Mouse (Mus musculus) A20 (cell line): ENCODE data around the gene Rprd1b.
A peak's percentile ranks its signal among the peaks of the same experiment; 100 is the strongest.
"Not testable (repeated sequence)": the region's sequence is repeated elsewhere in the genome, so short reads cannot be mapped to it uniquely, and the experiment has no call there.

Experiments used
- DNase-seq: peaks from one replicate; pipeline ENCODE4 v3.0.0-alpha.2; 2011; ENCODE audit warnings: low read depth, low spot score

The Rprd1b gene

DNA sequence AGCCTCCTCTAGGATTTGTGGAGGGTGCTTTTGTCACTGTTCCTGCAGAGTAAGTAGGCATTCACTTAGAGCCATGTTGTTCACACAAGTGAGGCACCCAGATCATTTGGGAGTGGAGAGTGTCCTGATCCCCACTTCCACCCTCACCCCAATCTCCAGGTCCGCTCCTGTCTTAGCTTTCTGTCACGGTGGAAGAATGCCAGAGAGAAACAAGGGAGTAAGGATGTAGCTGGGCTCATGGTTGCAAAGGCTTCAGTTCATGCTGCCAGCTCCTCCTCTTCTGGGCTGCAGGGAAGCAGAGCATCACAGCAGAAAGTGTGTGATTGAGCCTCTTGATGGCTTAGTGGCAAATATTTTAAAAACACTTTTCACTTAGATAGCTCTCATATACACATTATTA is 12.1 kb downstream of the Rprd1b start:
- no peak for DNase-seq

DNA sequence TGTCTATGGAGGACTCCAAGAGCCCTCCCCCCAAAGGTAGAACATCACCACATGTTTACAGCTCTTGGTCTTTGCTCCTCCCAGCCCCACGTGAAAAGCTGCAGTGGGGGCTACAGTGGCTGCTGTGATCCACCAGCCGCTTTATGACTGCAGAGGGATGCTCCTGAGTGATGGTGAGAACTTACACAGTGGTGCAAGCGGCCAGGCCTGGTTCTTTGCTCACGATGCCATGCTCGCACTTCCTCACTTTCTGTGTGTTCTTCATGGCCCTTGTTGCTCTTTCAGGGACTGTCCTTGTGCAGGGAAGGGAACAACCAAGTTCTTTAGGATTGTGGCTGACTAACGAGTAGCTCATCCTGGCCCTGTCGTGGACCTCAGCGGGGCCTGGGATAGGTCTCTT is 15.2 kb downstream of the Rprd1b start:
- no peak for DNase-seq

GRCm38 (mm10) chr2:158046186-158046585 is 17.9 kb downstream of the Rprd1b start:
- DNase-seq = no peak

GRCm38 (mm10) chr2:158047903-158048302 is 19.6 kb downstream of the Rprd1b start:
- peak; percentile 66 for DNase-seq

DNA sequence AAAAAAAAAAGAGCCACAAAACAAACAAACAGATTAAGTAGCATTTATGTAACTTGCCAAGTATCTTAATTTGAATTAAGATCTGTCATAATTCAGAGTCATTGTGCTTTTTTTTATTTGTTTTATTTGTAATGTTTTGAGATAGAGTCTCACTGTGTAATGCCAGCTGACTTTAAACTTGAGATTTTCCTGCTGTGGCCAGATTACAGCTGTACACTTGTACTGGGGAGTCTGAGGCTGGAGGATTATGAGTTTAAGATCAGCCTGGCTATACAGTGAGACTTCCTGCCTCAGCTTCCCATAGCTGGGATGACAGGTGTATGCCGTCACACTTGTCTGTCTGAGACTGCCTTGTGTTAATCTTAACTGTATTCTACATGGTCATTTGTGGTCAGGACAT is 20.4 kb downstream of the Rprd1b start:
- DNase-seq = no peak

GRCm38 (mm10) chr2:158050116-158050515 is 21.8 kb downstream of the Rprd1b start:
- DNase-seq = no peak

- DNase-seq = no peak
Measured at GRCm38 (mm10) chr2:158054596-158054995, 26.3 kb downstream of the Rprd1b start.

DNA sequence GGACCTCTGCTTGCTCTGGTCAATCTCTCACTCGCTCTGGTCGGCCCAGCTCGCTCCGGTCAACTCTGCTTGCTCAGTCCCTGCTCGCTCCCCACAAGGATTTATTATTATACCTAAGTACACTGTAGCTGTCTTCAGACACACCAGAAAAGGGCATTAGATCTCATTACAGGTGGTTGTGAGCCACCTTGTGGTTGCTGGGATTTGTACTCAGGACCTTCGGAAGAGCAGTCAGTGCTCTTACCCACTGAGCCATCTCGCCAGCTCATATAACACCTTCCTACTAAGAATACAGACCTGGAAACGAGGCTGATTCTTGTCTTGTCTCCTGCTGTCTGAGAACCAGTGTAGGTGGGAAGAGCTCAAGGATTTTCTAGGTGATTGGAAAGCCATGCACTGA is 27.1 kb downstream of the Rprd1b start:
- not testable (repeated sequence) for DNase-seq

DNA sequence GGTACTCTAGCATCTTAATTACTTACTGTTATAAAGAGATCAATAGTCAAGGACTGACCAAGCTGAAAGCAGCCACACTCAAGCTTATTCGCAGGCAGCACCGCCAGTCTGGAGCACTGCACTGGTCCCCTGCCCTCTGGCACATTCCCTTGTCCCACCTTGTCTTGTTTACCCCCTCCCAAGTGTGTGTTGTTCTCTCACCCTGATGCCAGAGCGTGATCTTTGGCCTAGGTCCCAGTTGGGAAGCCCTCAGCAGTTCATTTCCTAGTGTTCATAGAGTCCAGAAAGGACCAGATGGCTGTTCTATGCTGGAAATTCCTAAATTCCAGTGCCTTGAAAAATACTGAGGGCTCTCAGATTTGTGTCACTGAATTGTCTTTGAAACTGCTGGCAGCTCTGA is 28.7 kb downstream of the Rprd1b start:
- no peak for DNase-seq

- no peak for DNase-seq
Measured at GRCm38 (mm10) chr2:158058534-158058933, 30.2 kb downstream of the Rprd1b start.

GRCm38 (mm10) chr2:158059666-158060105 is 31.4 kb downstream of the Rprd1b start:
- no peak for DNase-seq

- DNase-seq = no peak
Measured at GRCm38 (mm10) chr2:158063036-158063435, 34.7 kb downstream of the Rprd1b start.

DNA sequence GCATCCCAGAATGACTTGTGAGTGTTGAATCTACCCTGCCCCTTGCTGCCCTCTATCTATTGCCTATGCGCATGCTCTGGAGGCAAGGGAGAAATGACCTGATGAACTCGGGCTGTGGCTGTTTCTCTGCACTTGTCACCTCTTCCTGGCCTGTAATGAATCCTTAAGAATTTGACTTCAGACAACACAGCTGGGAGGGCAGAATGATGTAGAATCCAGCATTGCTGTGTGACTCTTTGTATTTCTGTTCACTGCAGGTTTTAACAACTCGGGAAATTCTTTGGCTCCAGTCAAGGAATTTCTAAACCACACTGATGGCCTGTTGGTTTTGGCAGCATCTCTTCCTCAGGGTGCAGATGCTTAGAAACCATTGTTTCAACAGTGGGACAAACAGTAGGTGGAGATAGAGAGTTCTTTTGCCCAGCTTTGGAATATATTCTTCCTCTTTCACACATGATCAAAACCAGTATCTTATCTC is 36.3 kb downstream of the Rprd1b start:
- DNase-seq = no peak

DNA sequence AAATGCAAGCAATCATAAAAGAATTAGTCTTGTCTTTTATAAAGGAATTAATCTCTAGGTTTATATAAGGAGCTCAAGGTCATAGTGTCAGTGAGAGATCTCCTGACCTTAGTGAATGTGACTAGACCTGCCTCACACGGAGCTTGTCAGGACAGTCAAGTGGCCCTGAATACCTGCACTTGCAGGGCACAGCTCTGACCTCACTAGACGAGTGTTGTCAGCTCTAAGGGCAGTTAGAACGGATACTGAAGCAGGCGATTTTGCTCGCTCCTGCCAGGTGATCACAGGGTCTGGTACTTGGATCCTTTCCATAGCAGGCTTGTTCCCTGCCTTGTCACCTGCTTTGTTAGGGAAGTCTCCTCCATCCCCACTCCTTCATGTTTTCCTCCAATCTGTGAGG is 36.8 kb downstream of the Rprd1b start:
- DNase-seq = no peak

- peak; percentile 62 for DNase-seq
Measured at GRCm38 (mm10) chr2:158066456-158066855, 38.2 kb downstream of the Rprd1b start.

- DNase-seq = no peak
Measured at GRCm38 (mm10) chr2:158067260-158067824, 39.0 kb downstream of the Rprd1b start.

GRCm38 (mm10) chr2:158068444-158068971 is 40.2 kb downstream of the Rprd1b start:
- no peak for DNase-seq

DNA sequence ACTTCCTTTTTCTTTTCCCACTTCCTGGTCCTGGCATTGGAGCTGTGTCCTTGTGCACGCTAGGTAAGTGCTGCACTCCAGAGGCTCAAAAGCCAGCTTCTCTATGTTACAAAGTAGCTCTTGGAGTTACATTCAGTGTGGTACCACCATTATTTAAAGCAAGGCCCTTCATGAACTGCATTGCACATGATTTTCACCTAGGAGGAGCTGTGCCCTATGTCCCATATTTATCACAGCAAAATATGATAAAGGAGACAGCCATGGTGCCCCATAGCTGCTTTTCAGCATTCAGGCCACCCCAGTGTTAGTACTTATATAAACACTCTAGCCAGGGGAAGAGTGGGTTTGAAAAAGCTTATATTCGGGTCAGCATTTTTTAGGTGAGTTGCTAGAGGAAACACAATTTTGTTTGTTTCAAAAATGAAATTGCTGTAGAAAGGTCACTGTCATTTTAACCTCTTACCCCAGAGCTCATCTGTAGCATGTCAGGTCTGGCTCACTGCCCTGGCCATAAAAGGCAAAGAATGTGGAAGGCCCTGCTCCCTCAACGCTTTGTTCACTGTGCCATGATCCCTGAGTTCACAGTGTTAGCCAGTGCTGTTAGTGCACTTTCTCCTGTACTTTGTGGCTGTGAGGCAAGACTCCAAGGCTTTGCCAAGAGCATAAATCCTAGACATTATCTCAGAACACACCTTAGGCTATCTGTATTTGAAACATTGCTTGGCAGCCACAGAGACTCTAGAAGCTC is 42.8 kb downstream of the Rprd1b start:
- DNase-seq = no peak

- DNase-seq = no peak
Measured at GRCm38 (mm10) chr2:158071633-158071995, 43.3 kb downstream of the Rprd1b start.

GRCm38 (mm10) chr2:158074835-158075234 is 46.5 kb downstream of the Rprd1b start:
- DNase-seq = no peak

DNA sequence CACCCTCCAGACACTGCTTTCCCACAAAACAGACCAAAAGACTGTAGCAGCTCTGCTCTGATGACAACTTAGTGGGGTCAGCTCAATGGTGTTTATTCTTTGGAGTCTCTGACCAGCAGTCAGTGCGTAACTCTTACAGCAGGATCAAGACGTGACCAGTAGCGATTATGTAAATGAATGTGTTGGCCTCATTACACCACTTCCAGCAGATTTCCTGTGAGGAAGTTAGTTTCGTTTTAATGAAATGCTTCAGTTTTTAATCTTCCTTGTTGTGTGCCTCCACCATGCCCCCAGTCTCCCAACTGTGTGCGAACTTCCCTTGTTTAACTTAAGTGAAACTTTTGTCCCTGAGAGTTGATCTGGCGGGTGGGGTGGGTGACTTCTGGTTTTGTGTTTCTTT is 48.4 kb downstream of the Rprd1b start:
- DNase-seq = no peak

DNA sequence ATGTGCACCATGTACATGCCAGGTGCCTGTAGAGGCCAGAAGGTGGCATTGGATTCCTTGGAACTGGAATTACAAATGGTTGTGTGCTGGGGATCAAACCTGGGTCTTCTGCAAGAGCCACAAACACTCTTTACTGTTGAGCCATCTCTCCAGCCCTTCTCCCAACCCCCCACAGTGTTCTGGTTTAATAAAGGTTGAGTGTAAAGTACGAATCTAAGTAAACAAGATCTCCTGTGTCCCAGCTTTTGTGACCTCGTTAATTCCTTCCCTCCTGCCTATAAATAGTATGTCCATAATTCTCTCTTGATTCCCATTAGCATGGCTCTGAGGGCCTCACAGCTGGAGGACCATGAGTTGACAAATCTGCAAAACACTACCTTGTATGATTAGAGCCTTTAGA is 49.7 kb downstream of the Rprd1b start:
- DNase-seq = no peak

DNA sequence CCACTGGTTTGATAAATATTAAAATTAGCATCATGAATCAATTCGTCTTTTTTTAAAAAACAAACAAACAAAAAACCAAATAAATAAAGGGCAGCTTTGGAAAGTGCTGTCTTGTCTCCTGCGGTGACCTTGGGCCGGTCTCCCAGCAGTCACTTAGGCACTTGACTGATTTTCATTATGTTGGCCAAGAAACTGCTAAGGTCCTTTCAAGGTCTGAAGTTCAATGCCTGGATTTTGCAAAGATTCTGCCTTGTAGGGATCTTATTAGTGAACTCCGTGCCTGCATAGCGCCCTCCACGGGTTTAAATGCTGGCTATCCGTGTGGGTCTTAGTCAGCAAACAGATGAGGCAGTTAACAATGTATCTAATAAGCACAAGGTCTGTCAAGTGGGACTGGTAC is 50.7 kb downstream of the Rprd1b start:
- no peak for DNase-seq
